Mouse (Mus musculus) lung, postnatal 0 days (tissue): Measurements from ENCODE around the gene Slc37a1. TPM values are rescaled to one million over a fixed set of nuclear protein-coding genes. Genes with fewer than 3 reads are reported as not detected.

Experiments used
- ATAC-seq: fragments of 200-750 bp; cut with Nextera tagmentation; 2 replicates; pipeline ENCODE4 v1.8.0; 2017; ENCODE audit warnings: moderate library complexity
- DNase-seq: peaks from one replicate; pipeline ENCODE4 v3.0.0-alpha.2; 2016; ENCODE audit warnings: low spot score
- H3K27ac ChIP-seq: fragments of 300-500 bp; sonication (generic); 2 replicates; pipeline ENCODE4 v1.5.1; 2014; ENCODE audit warnings: antibody characterized with exemption, mild to moderate bottlenecking, low read length, mixed read lengths
- H3K27me3 ChIP-seq: fragments of 300-500 bp; sonication (generic); replicated peaks from 2 replicates; pipeline ENCODE4 v1.6.1; 2014; ENCODE audit warnings: low read length, mixed read lengths; ENCODE audit not compliant: insufficient read depth
- H3K36me3 ChIP-seq: fragments of 300-500 bp; sonication (generic); 2 replicates; pipeline ENCODE4 v1.6.1; 2014; ENCODE audit warnings: low read length, mixed read lengths; ENCODE audit not compliant: insufficient read depth
- H3K4me1 ChIP-seq: fragments of 300-500 bp; sonication (generic); 2 replicates; pipeline ENCODE4 v1.6.1; 2014; ENCODE audit warnings: antibody characterized with exemption, low read depth, low read length, mixed read lengths; ENCODE audit not compliant: insufficient read depth
- H3K4me2 ChIP-seq: fragments of 300-500 bp; sonication (generic); replicated peaks from 2 replicates; pipeline ENCODE4 v1.6.1; 2014; ENCODE audit warnings: low read depth, mild to moderate bottlenecking, low read length, moderate library complexity, mixed read lengths
- H3K4me3 ChIP-seq: fragments of 300-500 bp; sonication (generic); 2 replicates; pipeline ENCODE4 v1.5.1; 2014; ENCODE audit warnings: low read depth, low read length
- H3K9ac ChIP-seq: fragments of 300-500 bp; sonication (generic); replicated peaks from 2 replicates; pipeline ENCODE4 v1.6.1; 2014; ENCODE audit warnings: low read depth, mild to moderate bottlenecking
- H3K9me3 ChIP-seq: fragments of 300-500 bp; sonication (generic); 2 replicates; pipeline ENCODE4 v1.6.1; 2016; ENCODE audit warnings: low read length, mixed read lengths
- CTCF ChIP-seq: IDR thresholded peaks from 2 replicates; pipeline ENCODE4 v1.5.1; 2016; ENCODE audit warnings: antibody characterized with exemption, mild to moderate bottlenecking
- EP300 ChIP-seq: IDR thresholded peaks from 2 replicates; pipeline ENCODE4 v1.6.1; 2016; ENCODE audit warnings: antibody characterized with exemption, mild to moderate bottlenecking, control low read depth
- WGBS: fragments of 180-500 bp; shearing (Covaris S2); extraction: QIAGEN DNeasy Blood & Tissue Kit; methylation state at CpG from one replicate; pipeline ENCODE4 v1.1.7; 2014; 5-methylcytosine and 5-hydroxymethylcytosine counted together
- polyA plus RNA-seq: library from polyadenylated mRNA; unstranded; fragments of >200 nt; fragmentation: Nextera tagmentation; extraction: Ambion mirVana; gene quantifications from 2 replicates; pipeline ENCODE4 v1.2.1, GENCODE M21; 2015

Gene Slc37a1
- polyA plus RNA-seq, 1 experiment from 2014 or later, result 33.9 TPM

- Histone ChIP-seq H3K9me3 (no peaks in the 10 kb centered on the region), H3K27ac (no peak overlapping the region), H3K4me1 (no peaks in the 10 kb centered on the region; the same call in 1 of the 2 replicates), H3K27me3 (no peaks in the 10 kb centered on the region), H3K36me3 (no peaks in the 10 kb centered on the region), H3K9ac (no peak overlapping the region), H3K4me2 (no peak overlapping the region), H3K4me3 (no peak overlapping the region)
- WGBS, result 78% methylated on average over 12 of the region's 12 CpGs
- no peak for TF ChIP-seq EP300
- no peak for TF ChIP-seq CTCF
- no peak for DNase-seq
- no peak for ATAC-seq
Measured at GRCm38 (mm10) chr17:31321425-31321824, 34.8 kb downstream of the Slc37a1 start.

GRCm38 (mm10) chr17:31322446-31322845, 35.9 kb downstream of the Slc37a1 start:
- no peaks in the 10 kb centered on the region for H3K27me3 ChIP-seq
- no peak for ATAC-seq
- no peaks in the 10 kb centered on the region; the same call in 1 of the 2 replicates for H3K4me1 ChIP-seq
- DNase-seq, result peak; percentile 36
- no peaks in the 10 kb centered on the region for H3K36me3 ChIP-seq
- H3K4me2 ChIP-seq, result no peak overlapping the region
- H3K27ac ChIP-seq, result 0 out of 2 replicates have a peak overlapping the region, but pooled peaks have one; percentile 7
- H3K9me3 ChIP-seq, result no peaks in the 10 kb centered on the region
- H3K4me3 ChIP-seq, result no peak overlapping the region
- TF ChIP-seq CTCF (no peak), EP300 (no peak)
- H3K9ac ChIP-seq, result no peak overlapping the region
- WGBS, result 40% methylated on average over 4 of the region's 4 CpGs

- DNase-seq (no peak), ATAC-seq (no peak)
- Histone ChIP-seq H3K36me3 (no peaks in the 10 kb centered on the region), H3K4me3 (no peak overlapping the region), H3K27ac (no peak overlapping the region), H3K9me3 (no peaks in the 10 kb centered on the region), H3K4me2 (no peak overlapping the region), H3K9ac (no peak overlapping the region), H3K27me3 (no peaks in the 10 kb centered on the region), H3K4me1 (no peaks in the 10 kb centered on the region; the same call in 1 of the 2 replicates)
- 69% methylated on average over 4 of the region's 4 CpGs for WGBS
- no peak for TF ChIP-seq EP300
- TF ChIP-seq CTCF, result no peak
Measured at GRCm38 (mm10) chr17:31323379-31323778, 36.8 kb downstream of the Slc37a1 start.

GRCm38 (mm10) chr17:31324227-31324626, 37.6 kb downstream of the Slc37a1 start:
- no peak overlapping the region for H3K27ac ChIP-seq
- H3K9ac ChIP-seq, result no peak overlapping the region
- no peak overlapping the region for H3K4me3 ChIP-seq
- H3K9me3 ChIP-seq, result no peaks in the 10 kb centered on the region
- DNase-seq (no peak), ATAC-seq (no peak)
- no peak overlapping the region for H3K4me2 ChIP-seq
- TF ChIP-seq CTCF (no peak), EP300 (no peak)
- 73% methylated on average over 8 of the region's 8 CpGs for WGBS
- H3K36me3 ChIP-seq, result no peaks in the 10 kb centered on the region
- H3K4me1 ChIP-seq, result no peaks in the 10 kb centered on the region; the same call in 1 of the 2 replicates
- no peaks in the 10 kb centered on the region for H3K27me3 ChIP-seq

GRCm38 (mm10) chr17:31325451-31326219, 39.0 kb downstream of the Slc37a1 start:
- 48% methylated on average over 13 of the region's 13 CpGs for WGBS
- H3K27me3 ChIP-seq, result no peaks in the 10 kb centered on the region
- peak; percentile 78 for ATAC-seq
- no peak overlapping the region for H3K4me2 ChIP-seq
- DNase-seq, result peak; percentile 67
- no peaks in the 10 kb centered on the region; the same call in 1 of the 2 replicates for H3K4me1 ChIP-seq
- peak overlapping the region; percentile 22 for H3K27ac ChIP-seq
- H3K9ac ChIP-seq, result no peak overlapping the region
- H3K9me3 ChIP-seq, result no peaks in the 10 kb centered on the region
- TF ChIP-seq CTCF (peak; percentile 76), EP300 (no peak)
- H3K4me3 ChIP-seq, result no peak overlapping the region
- H3K36me3 ChIP-seq, result no peaks in the 10 kb centered on the region

- WGBS, result 48% methylated on average over 9 of the region's 9 CpGs
- ATAC-seq, result no peak
- Histone ChIP-seq H3K4me1 (no peaks in the 10 kb centered on the region; the same call in 1 of the 2 replicates), H3K4me3 (no peak overlapping the region), H3K9ac (no peak overlapping the region), H3K36me3 (no peaks in the 10 kb centered on the region), H3K4me2 (no peak overlapping the region), H3K9me3 (no peaks in the 10 kb centered on the region), H3K27me3 (no peaks in the 10 kb centered on the region), H3K27ac (no peak overlapping the region)
- TF ChIP-seq EP300 (no peak), CTCF (no peak)
- DNase-seq, result no peak
Measured at GRCm38 (mm10) chr17:31326220-31326852, 39.7 kb downstream of the Slc37a1 start.
